Mouse (Mus musculus): ENCODE measurements around the gene Olfr156. TPM values are rescaled to one million over a fixed set of nuclear protein-coding genes. Genes with fewer than 3 reads are reported as not detected.

Olfr156 gene
- total RNA-seq (2023) = not detected in 2 replicates

GRCm38 (mm10) chr4:43823845-43824337, at the start of gene Olfr156:
Gene Olfr156, minus strand, starts transcription at chr4:43823895.

DNA sequence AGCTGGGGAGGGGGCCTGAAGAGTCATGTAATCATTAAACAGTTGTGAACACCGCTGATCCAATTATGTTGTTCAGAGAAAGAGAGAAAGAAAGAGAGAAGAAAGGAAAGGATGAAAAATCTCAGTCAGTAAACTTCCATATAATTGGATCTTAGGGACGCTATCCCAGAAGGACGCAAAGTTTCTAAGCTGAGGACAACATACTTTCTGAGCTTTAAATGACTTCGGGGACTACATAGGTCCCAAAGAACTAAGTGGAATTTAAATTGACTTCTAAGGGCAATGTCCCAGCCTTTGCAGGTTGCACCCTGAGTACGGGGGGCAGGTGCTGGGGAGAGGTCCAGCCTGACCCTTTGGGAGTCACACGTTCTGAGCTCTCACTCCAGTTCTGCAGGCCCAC, 27.6 kb upstream of the Olfr156 start, which contains the start of gene Olfr155:
Gene Olfr155 (plus strand): TSS at position 301 of the 400 bp plus-strand sequence.

DNA sequence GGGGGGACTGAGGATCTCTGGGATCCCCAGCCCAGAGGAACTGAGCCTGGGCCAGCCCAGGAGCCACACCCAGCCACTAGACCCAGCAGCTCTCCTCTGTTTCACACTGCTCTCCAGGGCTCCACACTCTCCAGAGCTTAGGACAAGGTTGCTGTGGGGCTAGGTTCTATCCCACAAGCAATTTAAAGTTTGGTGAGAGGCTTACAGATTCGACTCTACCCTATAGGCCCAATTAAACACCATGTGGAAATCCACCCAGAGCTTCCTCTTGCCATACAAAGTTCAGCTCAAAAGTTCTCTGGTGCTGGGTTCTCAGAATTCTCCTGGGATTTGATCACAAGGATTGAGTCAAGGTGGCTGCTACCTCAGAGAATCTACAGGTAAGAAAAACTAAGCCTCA, 16.4 kb upstream of the Olfr156 start, which contains the start of gene Olfr157:
Gene Olfr157 (minus strand): TSS at position 101 of the 400 bp plus-strand sequence.

GRCm38 (mm10) chr4:43770909-43771308, 52.8 kb downstream of the Olfr156 start, which contains the start of gene Olfr159:
Gene Olfr159, minus strand, starts transcription at chr4:43771009.

Other genes with a start within 250 kb of the Olfr156 start
- 45.8 TPM in 2 replicates for gene Rgp1, start 245.2 kb downstream of the Olfr156 start, total RNA-seq (2023)
- 23.1 and 37.6 TPM in 2 replicates for gene Gba2, start 245.0 kb downstream of the Olfr156 start, total RNA-seq (2023)
- gene Msmp, start 239.4 kb downstream of the Olfr156 start, total RNA-seq (2023) = not detected in 2 replicates
- gene Npr2, start 192.0 kb downstream of the Olfr156 start, total RNA-seq (2023) = 0.28 and 0.32 TPM in 2 replicates
- not detected in 2 replicates for gene Spag8, start 170.3 kb downstream of the Olfr156 start, total RNA-seq (2023)
- 4.9 and 7.9 TPM in 2 replicates for gene Hint2, start 167.4 kb downstream of the Olfr156 start, total RNA-seq (2023)
- gene Tmem8b, start 154.9 kb downstream of the Olfr156 start, total RNA-seq (2023) = 0.28 and 0.93 TPM in 2 replicates
- gene Fam221b, start 154.8 kb downstream of the Olfr156 start, total RNA-seq (2023) = not detected in 2 replicates
- not detected in 2 replicates for gene Olfr70, start 123.1 kb downstream of the Olfr156 start, total RNA-seq (2023)
- gene Olfr71, start 113.6 kb downstream of the Olfr156 start, total RNA-seq (2023) = not detected in 2 replicates
- gene Hrct1, start 96.7 kb downstream of the Olfr156 start, total RNA-seq (2023) = not detected in 2 replicates
- gene Spaar, start 93.9 kb downstream of the Olfr156 start, total RNA-seq (2023) = not detected in 2 replicates
- not detected in 2 replicates for gene Olfr159, start 52.9 kb downstream of the Olfr156 start, total RNA-seq (2023)
- not detected in 2 replicates for gene Olfr157, start 16.3 kb upstream of the Olfr156 start, total RNA-seq (2023)
- gene Olfr155, start 27.7 kb upstream of the Olfr156 start, total RNA-seq (2023) = not detected in 2 replicates
- 16.5 and 17.8 TPM in 2 replicates for gene Reck, start 51.6 kb upstream of the Olfr156 start, total RNA-seq (2023)
- gene Glipr2, start 133.5 kb upstream of the Olfr156 start, total RNA-seq (2023) = 152 and 192 TPM in 2 replicates
- 0.69 and 1.3 TPM in 2 replicates for gene Ccin, start 159.6 kb upstream of the Olfr156 start, total RNA-seq (2023)
- gene Clta, start 180.6 kb upstream of the Olfr156 start, total RNA-seq (2023) = 163 and 167 TPM in 2 replicates

Measured in neutrophil, adult 65 days (primary cell).